Mouse (Mus musculus) Patski (cell line): ENCODE data around the gene Gabpb2. TPM values are rescaled to one million over a fixed set of nuclear protein-coding genes. Genes with fewer than 3 reads are reported as not detected.

Experiments
- ATAC-seq: fragments of 100-300 bp; one replicate; pipeline ENCODE4 v1.8.0; 2021
- CTCF ChIA-PET: fragments of 350-600 bp; sonication (Branson Sonifier 250); formaldehyde crosslinking; loops from one replicate; lab custom pipeline; 2022; ENCODE audit warnings: inconsistent platforms; lab: Charles Lee
- POLR2A ChIA-PET: fragments of 350-600 bp; sonication (Branson Sonifier 250); formaldehyde crosslinking; loops from one replicate; lab custom pipeline; 2022; ENCODE audit warnings: antibody characterized with exemption, inconsistent platforms; lab: Charles Lee
- DNase-seq: peaks from one replicate; pipeline ENCODE4 v3.0.0-alpha.2; 2011; ENCODE audit warnings: low read depth, low spot score
- H3K27me3 ChIP-seq: fragments of 371-371 bp; one replicate; pipeline ENCODE4 v1.5.1; 2021
- CTCF ChIP-seq: fragments of 100-300 bp; IDR thresholded peaks from one replicate; pipeline ENCODE4 v1.5.1; 2021
- in situ Hi-C: fragments of 300-500 bp; cut with MboI; formaldehyde crosslinking; loops from 3 replicates; pipeline ENCODE4 v1.11.1; 2018; ENCODE audit warnings: low pct_unique_long_range_greater_than_20kb, mixed read lengths
- polyA plus RNA-seq: library from polyadenylated mRNA; unstranded; gene quantifications from one replicate; pipeline ENCODE4 v1.2.3, GENCODE M21; 2021

Gabpb2 gene
- polyA plus RNA-seq, 1 experiment from 2014 or later = 25.8 TPM

- ATAC-seq (no peak), DNase-seq (no peak)
- in situ Hi-C loops = no loop called here
- CTCF ChIA-PET = interaction anchor here (0.8 to 1.8 kb wide), 6 partner anchors 8 to 53 kb away, joined by 3 to 5 read pairs (median 4); partner anchors contain the start of gene Tnfaip8l2
- no peaks in the 10 kb centered on the region for H3K27me3 ChIP-seq
- no peak for TF ChIP-seq CTCF
- POLR2A ChIA-PET = no interaction called here
Observed at GRCm38 (mm10) chr3:95163419-95164255, 54.1 kb downstream of the Gabpb2 start.

GRCm38 (mm10) chr3:95162345-95162628, 55.4 kb downstream of the Gabpb2 start:
- in situ Hi-C loops = no loop called here
- ATAC-seq (no peak), DNase-seq (no peak)
- ChIA-PET POLR2A (interaction anchor here (0.9 kb wide), 1 partner anchor 19 kb away, joined by 3 read pairs; no protein-coding TSS in a partner anchor), CTCF (interaction anchor here (0.6 to 1.8 kb wide), 4 partner anchors 10 to 54 kb away, joined by 3 to 5 read pairs (median 4); partner anchors contain the start of gene Tnfaip8l2)
- TF ChIP-seq CTCF = no peak
- no peaks in the 10 kb centered on the region for H3K27me3 ChIP-seq

GRCm38 (mm10) chr3:95161618-95162344, 55.9 kb downstream of the Gabpb2 start:
- CTCF ChIA-PET = interaction anchor here (1.8 kb wide), 1 partner anchor 10 kb away, joined by 5 read pairs; no protein-coding TSS in a partner anchor

GRCm38 (mm10) chr3:95161041-95161551, 56.6 kb downstream of the Gabpb2 start:
- POLR2A ChIA-PET = interaction anchor here (0.6 to 0.8 kb wide), 2 partner anchors 13 to 45 kb away, joined by 3 to 4 read pairs; no protein-coding TSS in a partner anchor
- ATAC-seq (no peak), DNase-seq (no peak)
- CTCF ChIA-PET = interaction anchor here (1.1 to 1.6 kb wide), 3 partner anchors 12 to 103 kb away, joined by 3 to 4 read pairs (median 4); no protein-coding TSS in a partner anchor
- TF ChIP-seq CTCF = no peak
- no peaks in the 10 kb centered on the region for H3K27me3 ChIP-seq
- in situ Hi-C loops = no loop called here

More at GRCm38 (mm10) chr3:95161618-95162344, 55.9 kb downstream of the Gabpb2 start:
- no peak for DNase-seq
- in situ Hi-C loops = no loop called here
- TF ChIP-seq CTCF = no peak
- H3K27me3 ChIP-seq = no peaks in the 10 kb centered on the region
- POLR2A ChIA-PET = interaction anchor here (0.9 kb wide), 1 partner anchor 19 kb away, joined by 3 read pairs; no protein-coding TSS in a partner anchor
- ATAC-seq = no peak

DNA sequence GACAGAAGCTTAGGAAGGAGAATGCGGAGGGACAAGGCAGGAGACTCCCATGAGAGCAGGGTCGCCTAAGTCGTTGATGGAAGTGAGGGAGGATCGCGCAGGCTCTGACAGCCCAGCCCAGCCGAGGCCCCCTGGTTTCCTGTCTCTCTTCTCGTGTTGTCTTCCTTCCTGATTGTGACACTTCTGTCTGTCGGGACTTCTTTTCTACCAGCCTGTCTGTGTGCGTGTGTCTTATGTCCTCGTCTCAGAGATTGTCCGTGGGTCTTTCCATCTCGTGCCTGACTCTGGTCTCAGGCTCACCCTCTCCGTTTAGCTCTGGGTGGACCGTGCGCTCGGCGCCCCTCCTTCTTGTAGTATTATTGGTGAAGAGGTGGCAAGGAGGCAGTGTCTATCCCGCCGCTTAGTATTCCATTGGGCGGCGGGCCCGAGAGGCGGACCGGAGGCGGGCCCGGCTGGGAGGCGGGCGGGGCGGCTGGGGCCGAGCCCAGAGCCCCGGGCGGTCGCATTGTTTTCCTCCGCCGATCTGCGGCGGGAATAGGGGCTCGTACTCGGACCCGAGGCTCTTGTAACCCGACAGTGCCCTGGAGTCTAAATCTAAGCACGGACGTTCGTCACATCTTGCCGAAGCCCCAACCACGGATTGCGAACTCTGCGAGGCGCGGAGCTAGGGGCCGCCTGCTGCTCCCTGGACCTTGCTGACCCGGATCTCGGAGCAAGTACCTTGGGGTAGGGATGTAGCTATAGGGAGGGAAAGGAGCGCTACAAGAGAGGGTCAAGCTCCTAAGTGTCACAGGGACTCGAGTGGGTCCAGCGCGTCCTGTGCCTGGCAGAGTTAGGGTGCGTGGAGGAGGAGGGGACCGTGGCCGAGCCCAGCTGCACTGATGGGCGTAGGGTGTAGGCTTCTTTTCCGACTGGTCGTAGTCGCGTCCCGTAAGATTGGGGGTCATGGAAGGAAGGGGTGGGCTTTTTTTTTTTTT, 57.4 kb downstream of the Gabpb2 start, which contains the start of gene Sema6c:
Sema6c (plus strand) TSS at position 471 of the 977 bp plus-strand sequence.
- TF ChIP-seq CTCF = no peak
- CTCF ChIA-PET = interaction anchor here (0.7 to 1.9 kb wide), 8 partner anchors 10 to 104 kb away, joined by 3 to 4 read pairs (median 4); no protein-coding TSS in a partner anchor
- POLR2A ChIA-PET = interaction anchor here (0.6 to 1.2 kb wide), 6 partner anchors 14 to 59 kb away, joined by 3 to 4 read pairs (median 3); no protein-coding TSS in a partner anchor
- DNase-seq = peak; percentile 75
- in situ Hi-C loops = no loop called here
- peak; percentile 98 for ATAC-seq
- H3K27me3 ChIP-seq = no peaks in the 10 kb centered on the region

- in situ Hi-C loops = no loop called here
- DNase-seq = no peak
- ChIA-PET CTCF (interaction anchor here (0.6 to 1.9 kb wide), 6 partner anchors 11 to 115 kb away, joined by 3 to 4 read pairs (median 4); no protein-coding TSS in a partner anchor), POLR2A (interaction anchor here (0.8 to 1.2 kb wide), 4 partner anchors 13 to 60 kb away, joined by 3 to 4 read pairs (median 3); no protein-coding TSS in a partner anchor)
- no peaks in the 10 kb centered on the region for H3K27me3 ChIP-seq
- TF ChIP-seq CTCF = no peak
- ATAC-seq = no peak
Observed at GRCm38 (mm10) chr3:95159511-95159986, 58.2 kb downstream of the Gabpb2 start.

- CTCF ChIA-PET = interaction anchor here (1.3 to 2.0 kb wide), 3 partner anchors 23 to 47 kb away, joined by 3 to 13 read pairs (median 4); no protein-coding TSS in a partner anchor
- no peak for DNase-seq
Observed at GRCm38 (mm10) chr3:95153874-95154273, 63.8 kb downstream of the Gabpb2 start.

DNA sequence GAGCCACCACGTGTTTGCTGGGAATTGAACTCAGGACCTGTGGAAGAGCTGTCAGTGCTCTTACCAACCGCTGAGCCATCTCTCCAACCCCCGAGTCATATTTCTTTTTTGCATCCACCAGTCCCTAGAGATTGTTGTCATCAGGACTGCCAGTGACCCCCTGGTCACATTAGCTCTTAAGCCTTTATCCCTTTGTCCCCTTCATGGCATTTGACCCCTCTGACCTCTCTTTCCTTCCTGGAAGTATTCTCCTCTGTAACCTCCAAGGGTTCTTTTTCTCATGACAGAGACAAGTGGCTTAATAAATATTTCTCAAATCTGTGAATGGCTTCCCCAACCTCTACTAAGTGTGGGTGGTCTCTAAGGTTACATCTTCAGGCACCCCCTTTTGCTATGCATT, 69.8 kb downstream of the Gabpb2 start:
- no peak for TF ChIP-seq CTCF
- POLR2A ChIA-PET = no interaction called here
- no peaks in the 10 kb centered on the region for H3K27me3 ChIP-seq
- CTCF ChIA-PET = interaction anchor here (1.5 to 1.6 kb wide), 2 partner anchors 65 to 69 kb away, joined by 4 read pairs; partner anchors contain the start of gene Gabpb2
- DNase-seq = no peak
- ATAC-seq = no peak
- in situ Hi-C loops = loop anchor here (10.0 kb wide), 1 partner anchor 257 kb away; the partner anchor contains the start of gene 4930558C23Rik

More at GRCm38 (mm10) chr3:95153874-95154273, 63.8 kb downstream of the Gabpb2 start:
- in situ Hi-C loops = no loop called here
- POLR2A ChIA-PET = interaction anchor here (0.7 kb wide), 1 partner anchor 676 kb away, joined by 5 read pairs; no protein-coding TSS in a partner anchor
- TF ChIP-seq CTCF = no peak
- H3K27me3 ChIP-seq = no peaks in the 10 kb centered on the region
- ATAC-seq = no peak
